Mouse (Mus musculus) duodenum, adult 2 months (tissue): ENCODE results near the gene 3830417A13Rik. TPM values are rescaled to one million over a fixed set of nuclear protein-coding genes. Genes with fewer than 3 reads are reported as not detected.

Source experiments
- polyA plus RNA-seq: library from polyadenylated mRNA; depleted of rRNA; stranded (reverse); fragments of >200 nt; gene quantifications from 2 replicates; pipeline ENCODE4 v1.2.3, GENCODE M21; 2012; ENCODE audit warnings: low replicate concordance; rRNA removed

The 3830417A13Rik gene
- polyA plus RNA-seq: not detected in 2 replicates

DNA sequence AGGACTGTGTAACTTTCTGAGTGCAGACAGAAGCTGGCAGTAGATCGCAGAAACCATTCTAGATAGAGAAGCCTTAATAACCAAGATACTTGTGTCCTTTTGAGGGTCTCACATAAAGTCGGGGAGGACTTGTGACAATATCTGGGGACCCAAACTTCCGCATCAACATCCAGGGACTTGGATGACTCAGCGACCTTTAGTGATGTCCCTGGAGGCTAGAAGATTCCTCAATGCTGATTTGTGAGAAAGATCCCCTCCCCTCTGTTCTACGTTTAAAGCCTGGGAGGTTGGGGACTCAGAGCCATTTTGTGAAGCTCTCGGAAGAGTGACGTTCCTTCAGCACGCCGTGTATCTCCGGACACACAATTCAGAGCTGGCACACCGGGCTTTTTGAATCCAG is at the start of gene 3830417A13Rik:
TSS of gene 3830417A13Rik (plus strand) at position 301 of the 400 bp plus-strand sequence.

DNA sequence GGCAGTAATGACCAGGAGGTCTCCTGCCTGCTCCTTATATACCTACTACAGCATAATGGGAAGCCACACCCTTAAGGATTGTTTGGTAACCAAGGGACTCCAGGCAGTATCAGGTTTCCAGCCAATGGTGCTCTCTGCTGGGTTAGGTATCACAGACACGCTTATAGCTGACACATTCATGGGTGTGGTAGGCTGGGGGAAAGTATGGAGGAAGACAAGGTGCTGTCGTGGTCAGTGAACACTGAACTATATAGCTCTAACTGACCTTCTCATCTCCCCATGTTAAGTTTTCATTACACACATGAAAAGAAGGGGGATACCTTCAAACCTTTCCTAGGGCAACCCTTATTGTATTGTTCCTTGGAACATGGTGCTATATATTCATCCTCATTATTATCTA is 21.2 kb upstream of the 3830417A13Rik start, which contains the start of gene Gm6760:
TSS of gene Gm6760 (minus strand) at position 101 of the 400 bp plus-strand sequence.

Other genes with a start within 250 kb of the 3830417A13Rik start
- gene Gm6760, start 21.4 kb upstream of the 3830417A13Rik start, polyA plus RNA-seq: not detected in 2 replicates
- not detected in 2 replicates for gene Slitrk4, start 103.4 kb downstream of the 3830417A13Rik start, polyA plus RNA-seq